Mouse (Mus musculus): ENCODE data around the gene Exo5.

GRCm38 (mm10) chr4:120953667-120954066 lies 28.9 kb upstream of the Exo5 start:
- TF ChIP-seq CTCF (IDR thresholded peaks at IDR 0.05; ENCODE audit: control insufficient read depth, insufficient read depth, insufficient replicate concordance, low read depth, low read length) (no peak), POLR2A (IDR thresholded peaks at IDR 0.05; ENCODE audit: control insufficient read depth, low read depth, low read length) (no peak)
